ENCODE assay signal across 9 mouse cellular contexts in the genomic region with DNA sequence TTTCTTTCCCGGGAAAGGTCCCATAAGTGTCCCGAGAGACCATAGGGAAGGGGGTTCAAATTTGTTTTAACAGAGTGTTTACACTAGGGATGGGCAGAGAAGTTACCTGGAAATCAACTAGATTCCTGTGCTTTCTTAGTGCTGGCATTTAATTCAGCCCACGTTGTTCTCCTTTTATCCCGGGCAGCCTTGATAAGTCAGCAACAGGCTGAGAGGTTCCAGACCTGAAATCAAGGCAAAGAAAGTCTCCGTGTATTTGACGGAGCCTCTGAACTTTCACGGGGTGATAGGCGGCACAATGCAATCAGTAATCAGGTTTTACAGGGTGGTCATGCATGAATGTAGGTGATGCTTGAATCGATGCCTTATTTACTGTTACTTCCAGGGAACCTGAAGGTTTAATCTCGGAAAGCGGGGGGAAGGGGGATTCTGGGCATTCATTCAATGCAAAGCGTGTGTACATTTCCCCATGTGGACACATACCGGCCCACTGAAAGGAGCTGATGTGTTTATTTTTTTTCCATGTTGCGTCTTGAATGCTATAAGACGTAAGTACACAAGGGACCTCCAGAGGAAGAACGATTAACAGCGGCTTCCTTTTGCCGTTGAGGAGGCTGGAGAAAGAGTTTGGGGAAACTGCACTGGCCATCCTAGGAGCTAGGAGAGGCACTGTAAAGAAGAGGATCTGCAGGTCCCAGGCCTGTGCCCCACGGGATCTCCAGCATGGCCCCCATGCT. TPM values are rescaled to one million over a fixed set of nuclear protein-coding genes. Genes with fewer than 3 reads are reported as not detected.
DNase-seq lines count a peak whose midpoint lies in the region; ATAC-seq and TF ChIP-seq lines count a peak whose summit lies in the region.
"Had no signal": no experiment of that assay in that cellular context is flagged by ENCODE, and none has a peak within 500 bp of the region (broad histone marks: within the 10 kb centered on the region; RNA-seq: fewer than 3 reads in every experiment).

No protein-coding gene starts in this region.

- peak overlapping the region; percentile 99 for H3K4me2 ChIP-seq in lung, embryonic 14.5 days
- peak overlapping the region; percentile 95 for H3K4me2 ChIP-seq in neural tube, embryonic 15.5 days

- H3K27ac ChIP-seq in lung, embryonic 14.5 days (ENCODE audit: low read depth) = no peak overlapping the region
- peak overlapping the region; percentile 74 for H3K27ac ChIP-seq in neural tube, embryonic 15.5 days (replicated peaks)

- peak overlapping the region; percentile 59 for H3K4me3 ChIP-seq in lung, embryonic 14.5 days (ENCODE audit: low read depth, low read length)
- H3K4me3 ChIP-seq in neural tube, embryonic 15.5 days (replicated peaks) = peak overlapping the region; percentile 76

- DNase-seq in adrenal gland, adult 2 months = peak; percentile 4
- no peak for DNase-seq in adrenal gland, postnatal 4 days (ENCODE audit: low spot score in 2 of 2)
- DNase-seq in lung, embryonic 14.5 days = peak; percentile 46
- no peak for DNase-seq in lung, postnatal 36 days
- DNase-seq in kidney, postnatal 4 days = peak; percentile 12 to 33
- DNase-seq in urinary bladder, postnatal 4 days (ENCODE audit: low spot score in 2 of 2) = no peak
- no peak for DNase-seq in spleen, adult 18-20 months

- H3K9me3 ChIP-seq in lung, embryonic 14.5 days (ENCODE audit: low read depth, low read length) = no peaks in the 10 kb centered on the region
- H3K9me3 ChIP-seq in neural tube, embryonic 15.5 days (replicated peaks) = no peaks in the 10 kb centered on the region

- no peaks in the 10 kb centered on the region for H3K4me1 ChIP-seq in lung, embryonic 14.5 days (ENCODE audit: insufficient read depth)
- peaks cover 44% of the 10 kb centered on the region for H3K4me1 ChIP-seq in neural tube, embryonic 15.5 days

- no peak for TF ChIP-seq CTCF in lung, embryonic 14.5 days (IDR thresholded peaks at IDR 0.05; ENCODE audit: low read depth)

- no peaks in the 10 kb centered on the region for H3K36me3 ChIP-seq in lung, embryonic 14.5 days (ENCODE audit: insufficient read depth)
- no peaks in the 10 kb centered on the region for H3K36me3 ChIP-seq in neural tube, embryonic 15.5 days

- no peak overlapping the region for H3K9ac ChIP-seq in lung, embryonic 14.5 days
- H3K9ac ChIP-seq in neural tube, embryonic 15.5 days (replicated peaks) = peak overlapping the region; percentile 67

- 3% methylated on average over 19 of the region's 19 CpGs for WGBS in lung, embryonic 14.5 days
- 2% methylated on average over 19 of the region's 19 CpGs for WGBS in neural tube, embryonic 15.5 days

- ATAC-seq in lung, embryonic 14.5 days (ENCODE audit: insufficient read depth) = no peak
- ATAC-seq in neural tube, embryonic 15.5 days (ENCODE audit: low FRiP score) = no peak

- peaks cover 71% of the 10 kb centered on the region for H3K27me3 ChIP-seq in lung, embryonic 14.5 days (ENCODE audit: insufficient read depth, low read length)
- H3K27me3 ChIP-seq in neural tube, embryonic 15.5 days (replicated peaks) = peaks cover 14% of the 10 kb centered on the region; the same call in 1 of the 2 replicates

RNA-seq across cellular contexts. Expression of a gene that starts 1.3 kb away (rescaled TPM):
- total RNA-seq in adrenal gland, adult 2 months (2021) = 1 to 10 TPM; 4.1 to 9.5 TPM
- 2.3 and 3.5 TPM in 2 replicates for polyA plus RNA-seq in adrenal gland, adult 2 months (2012; rRNA removed)
- total RNA-seq in adrenal gland, postnatal 4 days (2021) = 10 to 100 TPM in 1 of 2 experiments, 1 to 10 TPM in 1; 9.5 to 10.1 TPM
- polyA plus RNA-seq in lung, embryonic 14.5 days (2014; fragmentation: Nextera tagmentation; extraction: Ambion mirVana) = 0.39 and 0.50 TPM in 2 replicates
- polyA plus RNA-seq in neural tube, embryonic 15.5 days (2015; fragmentation: Nextera tagmentation; extraction: Ambion mirVana) = 8.1 and 8.2 TPM in 2 replicates
- total RNA-seq: megakaryocyte-erythroid progenitor cell, adult 5-6 weeks had no signal

Comparison
In these comparisons a context has a peak if more than half of its experiments do, and no peak if none do; other contexts are left out.
1. DNase-seq: peak in adrenal gland, adult 2 months (single experiment), lung, embryonic 14.5 days (single experiment) and kidney, postnatal 4 days (2 of 2); none in adrenal gland, postnatal 4 days (0 of 2), lung, postnatal 36 days (single experiment), urinary bladder, postnatal 4 days (0 of 2) and spleen, adult 18-20 months (0 of 2).